Mouse (Mus musculus) adrenal gland, postnatal 10 days (tissue): Measurements from ENCODE around the gene Dctn2. TPM values are rescaled to one million over a fixed set of nuclear protein-coding genes. Genes with fewer than 3 reads are reported as not detected.
A peak's percentile ranks its signal among the peaks of the same experiment; 100 is the strongest.
"Not testable (repeated sequence)": the region's sequence is repeated elsewhere in the genome, so short reads cannot be mapped to it uniquely, and the experiment has no call there.

Experiments used
- DNase-seq: peaks from one replicate; pipeline ENCODE4 v3.0.0; 2021; ENCODE audit warnings: mixed read lengths
- total RNA-seq, 2 experiments: library from RNA; stranded (reverse); gene quantifications; 2 replicates each; pipeline ENCODE4 v1.2.3; 2021

The Dctn2 gene
- total RNA-seq, 2 experiments from 2014 or later, result 151 to 164 TPM

- peak; percentile 63 for DNase-seq
Observed at GRCm38 (mm10) chr10:127289573-127290191, 23.5 kb downstream of the Dctn2 start.

- DNase-seq, result peak; percentile 100
Observed at GRCm38 (mm10) chr10:127290307-127290929, 24.2 kb downstream of the Dctn2 start.

- peak; percentile 76 for DNase-seq
Observed at GRCm38 (mm10) chr10:127290930-127291880, 25.0 kb downstream of the Dctn2 start.

GRCm38 (mm10) chr10:127291881-127292638 is 25.9 kb downstream of the Dctn2 start:
- no peak for DNase-seq

- DNase-seq, result peak; percentile 78
Observed at GRCm38 (mm10) chr10:127292987-127293538, 26.9 kb downstream of the Dctn2 start.

GRCm38 (mm10) chr10:127293590-127294113 is 27.5 kb downstream of the Dctn2 start:
- no peak for DNase-seq

GRCm38 (mm10) chr10:127294895-127295510 is 28.8 kb downstream of the Dctn2 start:
- DNase-seq, result no peak

- no peak for DNase-seq
Observed at GRCm38 (mm10) chr10:127295986-127296794, 30.0 kb downstream of the Dctn2 start.

GRCm38 (mm10) chr10:127297015-127297871 is 31.1 kb downstream of the Dctn2 start:
- DNase-seq, result no peak

- no peak for DNase-seq
Observed at GRCm38 (mm10) chr10:127300361-127300760, 34.2 kb downstream of the Dctn2 start.

GRCm38 (mm10) chr10:127303136-127303535 is 37.0 kb downstream of the Dctn2 start:
- no peak for DNase-seq

- not testable (repeated sequence) for DNase-seq
Observed at GRCm38 (mm10) chr10:127309167-127309566, 43.0 kb downstream of the Dctn2 start.

- no peak for DNase-seq
Observed at GRCm38 (mm10) chr10:127310523-127311475, 44.6 kb downstream of the Dctn2 start.

GRCm38 (mm10) chr10:127311476-127312355 is 45.5 kb downstream of the Dctn2 start, which contains the start of gene Mars:
Gene Mars, minus strand, starts transcription at chr10:127311786.
- peak; percentile 96 for DNase-seq

- DNase-seq, result peak; percentile 87
Observed at GRCm38 (mm10) chr10:127312356-127312676, 46.1 kb downstream of the Dctn2 start.

GRCm38 (mm10) chr10:127312858-127313257 is 46.7 kb downstream of the Dctn2 start:
- DNase-seq, result no peak

- DNase-seq, result not testable (repeated sequence)
Observed at GRCm38 (mm10) chr10:127313516-127313915, 47.3 kb downstream of the Dctn2 start.
